Mouse (Mus musculus) adipose tissue, adult 10 weeks (tissue): ENCODE measurements around the gene Zfp511. TPM values are rescaled to one million over a fixed set of nuclear protein-coding genes. Genes with fewer than 3 reads are reported as not detected.

Source experiments
- polyA plus RNA-seq: library from polyadenylated mRNA; stranded (reverse); fragments of 350-450 nt; fragmentation: Illumina TruSeq; extraction: RNeasy Lipid Tissue Mini Kit (QIAGEN cat#74804); gene quantifications from one replicate; pipeline ENCODE4 v1.2.3, GENCODE M21; 2014; ENCODE audit warnings: low read depth, low replicate concordance

Zfp511 gene
- 16.0 TPM for polyA plus RNA-seq

DNA sequence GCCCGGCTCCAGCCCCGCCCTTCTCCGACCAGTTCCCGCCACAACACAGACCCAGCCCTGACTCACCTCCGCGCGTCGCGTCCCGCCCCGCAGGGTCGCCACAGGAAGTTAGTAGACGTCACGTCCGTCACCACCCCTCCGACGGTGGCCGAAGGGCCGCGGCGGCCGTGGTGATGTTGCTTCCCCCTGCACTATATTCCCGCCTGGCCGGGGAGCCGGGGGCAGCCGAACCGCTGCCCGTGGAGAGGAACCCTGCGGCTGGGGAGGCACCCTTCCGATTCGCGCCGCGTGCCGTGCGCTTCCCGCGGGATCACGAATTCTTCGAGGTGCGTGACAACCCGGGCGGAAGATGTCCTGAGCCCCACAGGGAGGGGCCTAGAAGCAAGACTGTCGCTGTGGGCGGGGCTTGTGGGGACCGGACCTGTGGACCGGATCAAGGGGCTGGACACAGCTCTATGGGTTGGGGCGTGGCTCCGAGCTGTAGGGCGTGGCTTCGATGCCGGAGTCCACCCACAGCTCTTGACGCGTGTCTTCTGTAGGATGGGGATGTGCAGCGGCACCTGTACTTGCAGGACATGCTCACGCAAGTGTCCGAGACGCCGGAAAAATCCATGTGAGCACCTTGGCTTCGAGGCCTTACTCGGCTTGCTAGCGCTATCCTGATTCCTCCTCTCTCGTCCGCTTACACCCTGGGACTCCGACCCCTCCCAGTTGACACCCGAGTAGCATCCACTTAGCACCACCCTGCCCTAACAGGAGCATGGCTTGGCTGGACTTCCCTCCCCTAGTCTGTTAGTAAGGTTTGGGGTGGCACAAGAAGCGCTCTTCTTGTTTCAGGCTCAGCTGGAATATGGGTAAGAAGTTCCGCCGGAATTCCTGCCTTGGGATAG is at the start of gene Zfp511, which contains the start of gene Tubgcp2:
Gene Zfp511 (plus strand): TSS at position 111 of the 890 bp plus-strand sequence.
Gene Tubgcp2 (minus strand): TSS at position 389 of the 890 bp plus-strand sequence.

DNA sequence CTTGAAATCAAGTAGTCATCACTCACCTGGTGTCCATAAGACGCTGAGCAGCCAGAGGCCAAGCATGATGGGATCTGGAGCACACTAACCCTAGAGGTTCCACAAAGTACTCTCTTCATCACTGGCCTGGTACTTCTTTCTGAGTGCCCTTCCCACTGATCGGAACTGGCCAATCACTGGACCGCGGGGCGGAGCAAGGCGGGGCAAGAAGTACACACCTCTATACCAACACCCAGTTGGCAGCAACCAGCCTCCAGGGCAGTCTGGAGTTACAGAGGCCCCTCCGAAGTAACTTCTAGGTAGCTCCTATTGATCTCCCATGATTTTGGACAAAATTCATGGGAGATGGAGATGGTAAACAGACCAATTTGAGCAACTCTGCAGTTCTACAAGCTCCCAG is 43.8 kb upstream of the Zfp511 start, which contains the start of gene Adam8:
Gene Adam8 (minus strand): TSS at position 157 of the 400 bp plus-strand sequence.

DNA sequence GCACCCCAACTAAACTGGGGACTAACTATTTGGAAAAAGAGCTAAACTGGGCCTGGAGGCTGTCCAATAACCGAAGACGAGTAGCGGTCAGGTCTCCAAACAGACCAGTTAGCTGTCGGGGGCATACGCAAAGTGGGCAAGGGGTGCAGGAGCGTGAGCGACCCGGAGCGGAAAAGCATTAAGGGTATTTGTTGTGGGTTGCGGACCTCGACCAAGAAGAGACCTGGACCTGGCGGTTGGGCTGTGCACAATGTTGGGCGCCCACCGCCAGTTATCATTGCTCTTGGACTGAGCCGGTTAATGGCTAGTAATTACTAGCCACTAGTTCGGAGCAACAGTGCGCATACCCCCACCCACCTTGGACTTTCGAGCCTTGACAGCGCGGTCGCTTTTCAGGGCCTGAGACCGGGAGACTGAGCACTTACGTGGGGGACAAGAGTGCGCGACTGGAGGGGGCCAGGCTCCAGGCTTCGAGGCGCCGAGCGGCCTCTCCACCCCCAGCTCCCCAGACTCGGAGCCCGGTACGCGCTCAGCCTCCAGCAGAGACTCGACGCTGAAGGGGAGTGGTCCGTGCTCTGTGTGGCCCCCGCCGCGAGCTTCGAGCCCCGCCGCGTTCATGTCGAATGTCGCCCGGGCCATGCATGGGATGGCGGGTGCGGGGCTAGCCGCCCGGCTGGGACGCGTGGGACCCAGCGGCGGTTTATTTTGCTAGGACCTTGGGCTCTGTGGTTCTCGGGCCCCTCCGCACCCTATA is 12.3 kb downstream of the Zfp511 start, which contains the start of gene Msx3:
Gene Msx3 (minus strand): TSS at position 729 of the 754 bp plus-strand sequence.

DNA sequence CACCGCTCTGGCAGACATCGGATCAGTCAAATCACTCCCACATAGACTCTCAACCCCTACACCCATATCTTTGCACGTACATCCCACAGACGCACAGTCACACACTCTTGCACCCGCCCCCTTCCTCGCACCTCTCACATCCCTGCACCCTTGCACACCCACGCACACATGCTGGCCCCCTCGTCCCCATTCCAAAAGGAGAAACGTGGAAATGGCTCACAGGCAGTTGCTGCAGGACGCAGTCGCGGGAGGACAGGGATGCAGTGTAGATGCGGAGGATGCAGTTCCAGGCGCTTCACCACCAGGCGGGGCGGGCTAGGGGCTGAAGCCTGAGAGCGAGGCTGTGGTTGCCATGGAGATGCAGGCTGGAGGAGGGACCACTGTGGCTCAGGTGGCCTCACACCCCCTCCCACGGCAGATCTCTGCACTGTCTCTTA is 46.1 kb downstream of the Zfp511 start, which contains the start of gene Caly:
Gene Caly (minus strand): TSS at position 307 of the 437 bp plus-strand sequence.

Other genes starting within 250 kb of the Zfp511 start
- 0.35 TPM for gene Adgra1, start 202.2 kb upstream of the Zfp511 start, polyA plus RNA-seq
- gene Kndc1, start 141.7 kb upstream of the Zfp511 start, polyA plus RNA-seq, result 2.4 TPM
- not detected for gene Utf1, start 92.6 kb upstream of the Zfp511 start, polyA plus RNA-seq
- 2.7 TPM for gene 6430531B16Rik, start 57.6 kb upstream of the Zfp511 start, polyA plus RNA-seq
- 6.7 TPM for gene Adam8, start 43.8 kb upstream of the Zfp511 start, polyA plus RNA-seq
- gene Tubgcp2, start 278 bp downstream of the Zfp511 start, polyA plus RNA-seq, result 19.4 TPM
- not detected for gene Msx3, start 12.7 kb downstream of the Zfp511 start, polyA plus RNA-seq
- gene Caly, start 46.2 kb downstream of the Zfp511 start, polyA plus RNA-seq, result 0.79 TPM
- gene Prap1, start 57.0 kb downstream of the Zfp511 start, polyA plus RNA-seq, result not detected
- 20.9 TPM for gene Fuom, start 66.0 kb downstream of the Zfp511 start, polyA plus RNA-seq
- 14.7 TPM for gene Paox, start 79.4 kb downstream of the Zfp511 start, polyA plus RNA-seq
- 181 TPM for gene Echs1, start 80.1 kb downstream of the Zfp511 start, polyA plus RNA-seq
- 26.6 TPM for gene Mtg1, start 101.2 kb downstream of the Zfp511 start, polyA plus RNA-seq
- 0.56 TPM for gene Sprn, start 118.5 kb downstream of the Zfp511 start, polyA plus RNA-seq
- not detected for gene Olfr522, start 128.4 kb downstream of the Zfp511 start, polyA plus RNA-seq
- not detected for gene Olfr523, start 136.8 kb downstream of the Zfp511 start, polyA plus RNA-seq
- not detected for gene Olfr524, start 169.6 kb downstream of the Zfp511 start, polyA plus RNA-seq
- gene Cd163l1, start 181.9 kb downstream of the Zfp511 start, polyA plus RNA-seq, result 0.51 TPM
- gene 5830411N06Rik, start 210.9 kb downstream of the Zfp511 start, polyA plus RNA-seq, result not detected